Mouse (Mus musculus) lung, embryonic 15.5 days (tissue): ENCODE results near the gene Atp6v1g3. TPM values are rescaled to one million over a fixed set of nuclear protein-coding genes. Genes with fewer than 3 reads are reported as not detected.

ENCODE experiments used
- ATAC-seq: fragments of 200-750 bp; cut with Nextera tagmentation; 2 replicates; pipeline ENCODE4 v1.8.0; 2017; ENCODE audit warnings: moderate number of reproducible peaks, borderline replicate concordance; ENCODE audit not compliant: low FRiP score, low TSS enrichment; ENCODE audit errors: extremely low read depth
- H3K27ac ChIP-seq: fragments of 300-500 bp; sonication (generic); 2 replicates; pipeline ENCODE4 v1.5.1; 2015; ENCODE audit warnings: moderate library complexity, mild to moderate bottlenecking, inconsistent platforms
- H3K27me3 ChIP-seq: fragments of 300-500 bp; sonication (generic); 2 replicates; pipeline ENCODE4 v1.6.1; 2015; ENCODE audit warnings: inconsistent platforms
- H3K36me3 ChIP-seq: fragments of 300-500 bp; sonication (generic); 2 replicates; pipeline ENCODE4 v1.6.1; 2015; ENCODE audit warnings: inconsistent platforms
- H3K4me1 ChIP-seq: fragments of 300-500 bp; sonication (generic); 2 replicates; pipeline ENCODE4 v1.6.1; 2015; ENCODE audit warnings: inconsistent platforms
- H3K4me2 ChIP-seq: fragments of 300-500 bp; sonication (generic); 2 replicates; pipeline ENCODE4 v1.6.1; 2015; ENCODE audit warnings: inconsistent platforms, mild to moderate bottlenecking, moderate library complexity
- H3K4me3 ChIP-seq: fragments of 300-500 bp; sonication (generic); 2 replicates; pipeline ENCODE4 v1.5.1; 2015; ENCODE audit warnings: mild to moderate bottlenecking, inconsistent platforms
- H3K9ac ChIP-seq: fragments of 300-500 bp; sonication (generic); 2 replicates; pipeline ENCODE4 v1.6.1; 2015; ENCODE audit warnings: inconsistent platforms
- H3K9me3 ChIP-seq: fragments of 300-500 bp; sonication (generic); 2 replicates; pipeline ENCODE4 v1.6.1; 2016; ENCODE audit warnings: inconsistent platforms
- WGBS: fragments of 180-500 bp; shearing (Covaris S2); methylation state at CpG from one replicate; pipeline ENCODE4 v1.1.7; 2015; 5-methylcytosine and 5-hydroxymethylcytosine counted together
- polyA plus RNA-seq: library from polyadenylated mRNA; unstranded; fragments of >200 nt; fragmentation: Nextera tagmentation; extraction: Ambion mirVana; gene quantifications from 2 replicates; pipeline ENCODE4 v1.2.1, GENCODE M21; 2015

Gene Atp6v1g3
- polyA plus RNA-seq, 1 experiment from 2014 or later = not detected

GRCm38 (mm10) chr1:138256172-138256789 lies 17.3 kb upstream of the Atp6v1g3 start:
- no peak overlapping the region for H3K9ac ChIP-seq
- no peak for ATAC-seq
- 81% methylated on average over 4 of the region's 4 CpGs for WGBS

GRCm38 (mm10) chr1:138258758-138259157 lies 14.8 kb upstream of the Atp6v1g3 start:
- no peaks in the 10 kb centered on the region for H3K27me3 ChIP-seq
- H3K27ac ChIP-seq = no peak overlapping the region
- ATAC-seq = no peak
- no peaks in the 10 kb centered on the region for H3K36me3 ChIP-seq
- H3K4me2 ChIP-seq = no peak overlapping the region
- no peaks in the 10 kb centered on the region for H3K9me3 ChIP-seq
- WGBS = 60% methylated on average over 4 of the region's 4 CpGs
- no peaks in the 10 kb centered on the region for H3K4me1 ChIP-seq
- H3K4me3 ChIP-seq = no peak overlapping the region
- no peak overlapping the region for H3K9ac ChIP-seq

More at GRCm38 (mm10) chr1:138256172-138256789, 17.3 kb upstream of the Atp6v1g3 start:
- Histone ChIP-seq H3K36me3 (no peaks in the 10 kb centered on the region), H3K4me1 (no peaks in the 10 kb centered on the region), H3K27me3 (no peaks in the 10 kb centered on the region), H3K4me3 (no peak overlapping the region), H3K9me3 (no peaks in the 10 kb centered on the region), H3K27ac (no peak overlapping the region), H3K4me2 (no peak overlapping the region)

GRCm38 (mm10) chr1:138261520-138261919 lies 12.0 kb upstream of the Atp6v1g3 start:
- Histone ChIP-seq H3K4me2 (no peak overlapping the region), H3K4me3 (no peak overlapping the region), H3K4me1 (no peaks in the 10 kb centered on the region), H3K36me3 (no peaks in the 10 kb centered on the region), H3K9ac (no peak overlapping the region), H3K27me3 (no peaks in the 10 kb centered on the region), H3K27ac (no peak overlapping the region), H3K9me3 (no peaks in the 10 kb centered on the region)
- no peak for ATAC-seq
- 82% methylated on average over 3 of the region's 3 CpGs for WGBS

- Histone ChIP-seq H3K4me1 (no peaks in the 10 kb centered on the region), H3K27me3 (no peaks in the 10 kb centered on the region), H3K9ac (no peak overlapping the region), H3K36me3 (no peaks in the 10 kb centered on the region), H3K4me3 (no peak overlapping the region), H3K4me2 (no peak overlapping the region), H3K9me3 (no peaks in the 10 kb centered on the region), H3K27ac (no peak overlapping the region)
- ATAC-seq = no peak
Measured at GRCm38 (mm10) chr1:138262408-138262807, 11.1 kb upstream of the Atp6v1g3 start.

GRCm38 (mm10) chr1:138267465-138268055 lies 6.0 kb upstream of the Atp6v1g3 start:
- WGBS = 81% methylated on average over 5 of the region's 5 CpGs
- H3K9ac ChIP-seq = no peak overlapping the region
- no peak overlapping the region for H3K27ac ChIP-seq
- no peak overlapping the region for H3K4me2 ChIP-seq
- H3K27me3 ChIP-seq = no peaks in the 10 kb centered on the region
- H3K9me3 ChIP-seq = no peaks in the 10 kb centered on the region
- H3K36me3 ChIP-seq = no peaks in the 10 kb centered on the region
- ATAC-seq = no peak
- H3K4me3 ChIP-seq = no peak overlapping the region
- no peaks in the 10 kb centered on the region for H3K4me1 ChIP-seq

- H3K27me3 ChIP-seq = no peaks in the 10 kb centered on the region
- no peak overlapping the region for H3K9ac ChIP-seq
- H3K27ac ChIP-seq = no peak overlapping the region
- H3K4me3 ChIP-seq = no peak overlapping the region
- ATAC-seq = no peak
- no peak overlapping the region for H3K4me2 ChIP-seq
- no peaks in the 10 kb centered on the region for H3K36me3 ChIP-seq
- WGBS = 69% methylated on average over 3 of the region's 3 CpGs
- no peaks in the 10 kb centered on the region for H3K9me3 ChIP-seq
- H3K4me1 ChIP-seq = no peaks in the 10 kb centered on the region
Measured at GRCm38 (mm10) chr1:138274930-138275329, 1.4 kb downstream of the Atp6v1g3 start.

GRCm38 (mm10) chr1:138275859-138276258 lies 2.3 kb downstream of the Atp6v1g3 start:
- WGBS = 50% methylated on average over 5 of the region's 5 CpGs
- ATAC-seq = no peak
- no peak overlapping the region for H3K27ac ChIP-seq

GRCm38 (mm10) chr1:138281139-138281538 lies 7.6 kb downstream of the Atp6v1g3 start:
- Histone ChIP-seq H3K4me3 (no peak overlapping the region), H3K9ac (no peak overlapping the region), H3K4me1 (peaks cover 4% of the 10 kb centered on the region; the same call in 1 of the 2 replicates), H3K27ac (no peak overlapping the region), H3K36me3 (no peaks in the 10 kb centered on the region), H3K4me2 (no peak overlapping the region), H3K27me3 (no peaks in the 10 kb centered on the region), H3K9me3 (no peaks in the 10 kb centered on the region)
- 80% methylated on average over 6 of the region's 6 CpGs for WGBS
- no peak for ATAC-seq

More at GRCm38 (mm10) chr1:138275859-138276258, 2.3 kb downstream of the Atp6v1g3 start:
- H3K27me3 ChIP-seq = no peaks in the 10 kb centered on the region
- H3K9ac ChIP-seq = no peak overlapping the region
- H3K4me3 ChIP-seq = no peak overlapping the region
- H3K36me3 ChIP-seq = no peaks in the 10 kb centered on the region
- H3K9me3 ChIP-seq = no peaks in the 10 kb centered on the region
- no peak overlapping the region for H3K4me2 ChIP-seq
- H3K4me1 ChIP-seq = no peaks in the 10 kb centered on the region

- Histone ChIP-seq H3K9ac (no peak overlapping the region), H3K9me3 (no peaks in the 10 kb centered on the region), H3K4me2 (no peak overlapping the region), H3K4me1 (peaks cover 4% of the 10 kb centered on the region; the same call in 1 of the 2 replicates), H3K4me3 (no peak overlapping the region), H3K27ac (no peak overlapping the region), H3K36me3 (no peaks in the 10 kb centered on the region), H3K27me3 (no peaks in the 10 kb centered on the region)
- 75% methylated on average over 3 of the region's 3 CpGs for WGBS
- ATAC-seq = peak; percentile 57; the same call in 1 of the 2 replicates
Measured at GRCm38 (mm10) chr1:138282413-138283141, 9.0 kb downstream of the Atp6v1g3 start.

GRCm38 (mm10) chr1:138287665-138288064 lies 14.1 kb downstream of the Atp6v1g3 start:
- no peak overlapping the region for H3K9ac ChIP-seq
- H3K27me3 ChIP-seq = no peaks in the 10 kb centered on the region
- H3K9me3 ChIP-seq = no peaks in the 10 kb centered on the region
- ATAC-seq = no peak
- no peak overlapping the region for H3K27ac ChIP-seq
- H3K36me3 ChIP-seq = no peaks in the 10 kb centered on the region
- H3K4me2 ChIP-seq = no peak overlapping the region
- 84% methylated on average over 4 of the region's 4 CpGs for WGBS
- no peak overlapping the region for H3K4me3 ChIP-seq
- H3K4me1 ChIP-seq = peaks cover 8% of the 10 kb centered on the region; the same call in 1 of the 2 replicates

GRCm38 (mm10) chr1:138288721-138289120 lies 15.2 kb downstream of the Atp6v1g3 start:
- 58% methylated on average over 1 of the region's 1 CpGs for WGBS
- ATAC-seq = no peak
- Histone ChIP-seq H3K9ac (no peak overlapping the region), H3K27ac (no peak overlapping the region), H3K27me3 (no peaks in the 10 kb centered on the region), H3K4me1 (0 out of 2 replicates have a peak, but pooled peaks cover 7% of the 10 kb centered on the region), H3K4me2 (no peak overlapping the region), H3K4me3 (no peak overlapping the region), H3K36me3 (no peaks in the 10 kb centered on the region), H3K9me3 (no peaks in the 10 kb centered on the region)
